Mouse (Mus musculus) mouse embryonic stem cell (cell line): ENCODE measurements around the gene Orai2.
"Not testable (repeated sequence)": the region's sequence is repeated elsewhere in the genome, so short reads cannot be mapped to it uniquely, and the experiment has no call there.

ENCODE experiments used
- in situ Hi-C, 2 experiments: fragments of 300-500 bp; cut with MboI; formaldehyde crosslinking; loops; 1 replicate in 1 of 2; 3 replicates in 1 of 2; pipeline ENCODE4 v1.14.3; 2019 to 2020; ENCODE audit warnings: low sequenced_read_pairs in 2 of 2, low pct_unique_long_range_greater_than_20kb in 1 of 2, mixed read lengths in 1 of 2; ENCODE audit not compliant: unreplicated experiment in 1 of 2

The Orai2 gene

GRCm38 (mm10) chr5:136182049-136182448 lies 11.5 kb upstream of the Orai2 start:
- in situ Hi-C loops, result no loop called here

GRCm38 (mm10) chr5:136181197-136181596 lies 10.7 kb upstream of the Orai2 start:
- in situ Hi-C loops, result no loop called here

- in situ Hi-C loops, result no loop called here
These were observed 9.1 kb upstream of the Orai2 start for GRCm38 (mm10) chr5:136179594-136179993.

GRCm38 (mm10) chr5:136173606-136174463 lies 3.3 kb upstream of the Orai2 start:
- in situ Hi-C loops, result no loop called here

- in situ Hi-C loops, result no loop called here
These were observed 2.4 kb upstream of the Orai2 start for GRCm38 (mm10) chr5:136172939-136173338.

- in situ Hi-C loops, result no loop called here
These were observed 1.1 kb upstream of the Orai2 start for GRCm38 (mm10) chr5:136171363-136172341.

GRCm38 (mm10) chr5:136169626-136170511 lies 644 bp downstream of the Orai2 start:
- in situ Hi-C loops, result no loop called here

- in situ Hi-C loops, result no loop called here
These were observed 2.4 kb downstream of the Orai2 start for GRCm38 (mm10) chr5:136168071-136168470.

- in situ Hi-C loops, result no loop called here
These were observed 3.2 kb downstream of the Orai2 start for GRCm38 (mm10) chr5:136167296-136167695.

GRCm38 (mm10) chr5:136165246-136165645 lies 5.3 kb downstream of the Orai2 start:
- in situ Hi-C loops, result no loop called here

GRCm38 (mm10) chr5:136163807-136164474 lies 6.6 kb downstream of the Orai2 start:
- in situ Hi-C loops, result no loop called here

- in situ Hi-C loops, result not testable (repeated sequence)
These were observed 10.4 kb downstream of the Orai2 start for GRCm38 (mm10) chr5:136160084-136160483.

GRCm38 (mm10) chr5:136155399-136155798 lies 15.1 kb downstream of the Orai2 start:
- in situ Hi-C loops, result no loop called here

- in situ Hi-C loops, result no loop called here
These were observed 18.1 kb downstream of the Orai2 start for GRCm38 (mm10) chr5:136152365-136152764.

- in situ Hi-C loops, result not testable (repeated sequence)
These were observed 21.4 kb downstream of the Orai2 start for GRCm38 (mm10) chr5:136149134-136149576.

- in situ Hi-C loops, result no loop called here
These were observed 22.8 kb downstream of the Orai2 start for GRCm38 (mm10) chr5:136147704-136148103.

- in situ Hi-C loops, result no loop called here
These were observed 23.6 kb downstream of the Orai2 start for GRCm38 (mm10) chr5:136146936-136147335.
